Mouse (Mus musculus): ENCODE results near the gene Brd4. TPM values are rescaled to one million over a fixed set of nuclear protein-coding genes. Genes with fewer than 3 reads are reported as not detected.
"Not testable (repeated sequence)": the region's sequence is repeated elsewhere in the genome, so short reads cannot be mapped to it uniquely, and the experiment has no call there.

Brd4 gene
- polyA plus RNA-seq, 1 experiment from 2014 or later: 28.6 TPM

DNA sequence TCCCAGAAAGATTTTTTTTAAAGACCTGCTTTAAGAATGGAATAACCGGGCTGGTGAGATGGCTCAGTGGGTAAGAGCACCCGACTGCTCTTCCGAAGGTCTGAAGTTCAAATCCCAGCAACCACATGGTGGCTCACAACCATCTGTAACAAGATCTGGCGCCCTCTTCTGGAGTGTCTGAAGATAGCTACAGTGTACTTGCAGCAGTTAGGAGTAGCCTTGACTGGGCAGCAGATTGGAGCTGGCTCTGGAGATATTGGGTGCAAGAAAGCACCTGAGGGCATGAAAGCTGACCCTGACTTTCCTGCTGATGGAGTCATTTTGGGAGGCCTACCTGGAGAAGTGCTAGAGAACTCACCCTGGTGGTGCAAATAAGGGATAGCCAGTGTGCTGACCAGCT, 68.9 kb downstream of the Brd4 start:
- not testable (repeated sequence) for H3K9ac ChIP-seq (ENCODE audit: low read length); H3K4me3 ChIP-seq (ENCODE audit: low read depth, low read length); H3K27me3 ChIP-seq (ENCODE audit: control insufficient read depth, insufficient read depth, low read length); H3K9me3 ChIP-seq (ENCODE audit: control insufficient read depth, low read length); H3K4me2 ChIP-seq (replicated peaks; ENCODE audit: low read depth); DNase-seq (ENCODE audit: low spot score); H3K4me1 ChIP-seq (replicated peaks; ENCODE audit: control insufficient read depth, insufficient read depth); H3K27ac ChIP-seq (replicated peaks)
- peaks cover 31% of the 10 kb centered on the region for H3K36me3 ChIP-seq (ENCODE audit: control insufficient read depth, insufficient read depth, low read length)
- TF ChIP-seq CTCF (IDR thresholded peaks at IDR 0.05; ENCODE audit: low read depth): peak; percentile 58
- 0 out of 2 replicates have a peak, but pooled peaks have one; percentile 35 for ATAC-seq (ENCODE audit: low FRiP score, low TSS enrichment)
- 78% methylated on average over 4 of the region's 4 CpGs for WGBS

DNA sequence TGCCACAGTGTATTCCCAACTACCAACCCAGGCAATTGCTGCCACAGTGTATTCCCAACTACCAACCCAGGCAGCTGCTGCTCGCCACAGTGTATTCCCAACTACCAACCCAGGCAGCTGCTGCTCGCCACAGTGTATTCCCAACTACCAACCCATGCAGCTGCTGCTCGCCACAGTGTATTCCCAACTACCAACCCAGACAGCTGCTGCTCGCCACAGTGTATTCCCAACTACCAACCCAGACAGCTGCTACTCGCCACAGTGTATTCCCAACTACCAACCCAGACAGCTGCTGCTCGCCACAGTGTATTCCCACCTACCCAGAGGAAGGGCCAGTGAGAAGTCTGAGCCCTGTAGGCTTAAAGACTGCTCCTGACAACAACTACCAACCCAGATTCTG, 73.0 kb downstream of the Brd4 start:
- not testable (repeated sequence) for DNase-seq (ENCODE audit: low spot score); H3K4me3 ChIP-seq (ENCODE audit: low read depth, low read length); H3K9me3 ChIP-seq (ENCODE audit: control insufficient read depth, low read length); H3K9ac ChIP-seq (ENCODE audit: low read length); H3K4me1 ChIP-seq (replicated peaks; ENCODE audit: control insufficient read depth, insufficient read depth); ATAC-seq (ENCODE audit: low FRiP score, low TSS enrichment); H3K27me3 ChIP-seq (ENCODE audit: control insufficient read depth, insufficient read depth, low read length); H3K4me2 ChIP-seq (replicated peaks; ENCODE audit: low read depth); H3K27ac ChIP-seq (replicated peaks)
- 86% methylated on average over 6 of the region's 6 CpGs for WGBS
- peaks cover 37% of the 10 kb centered on the region for H3K36me3 ChIP-seq (ENCODE audit: control insufficient read depth, insufficient read depth, low read length)

DNA sequence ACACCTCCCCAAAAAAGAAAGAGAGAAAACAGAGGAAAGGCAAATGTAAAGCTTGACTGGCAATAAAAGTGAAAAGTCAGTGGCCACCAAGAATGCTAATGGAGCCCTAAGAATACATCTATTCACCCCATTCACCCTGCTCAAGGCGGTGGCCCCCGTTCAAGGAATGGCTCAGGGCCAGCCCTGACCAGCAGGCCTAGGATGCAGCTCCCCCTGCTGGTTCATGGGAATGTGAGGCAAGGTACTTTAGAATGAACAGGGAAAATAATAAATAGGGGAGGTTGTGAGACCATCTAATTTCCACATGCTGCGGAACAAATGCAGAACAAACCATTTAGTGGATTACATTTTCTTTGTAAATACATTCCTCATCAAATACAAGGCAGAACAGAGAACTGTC, 74.8 kb downstream of the Brd4 start:
- Histone ChIP-seq H3K4me3 (ENCODE audit: low read depth, low read length) (no peak overlapping the region), H3K9ac (ENCODE audit: low read length) (no peak overlapping the region), H3K4me2 (replicated peaks; ENCODE audit: low read depth) (no peak overlapping the region), H3K27me3 (ENCODE audit: control insufficient read depth, insufficient read depth, low read length) (no peaks in the 10 kb centered on the region), H3K9me3 (ENCODE audit: control insufficient read depth, low read length) (no peaks in the 10 kb centered on the region), H3K27ac (replicated peaks) (0 out of 2 replicates have a peak overlapping the region, but pooled peaks have one; percentile 35), H3K4me1 (replicated peaks; ENCODE audit: control insufficient read depth, insufficient read depth) (no peaks in the 10 kb centered on the region), H3K36me3 (ENCODE audit: control insufficient read depth, insufficient read depth, low read length) (peaks cover 35% of the 10 kb centered on the region)
- peak; percentile 68 for DNase-seq (ENCODE audit: low spot score)
- TF ChIP-seq CTCF (IDR thresholded peaks at IDR 0.05; ENCODE audit: low read depth) (peak; percentile 96), EP300 (optimal IDR thresholded peaks at IDR 0.05) (no peak)
- no peak for ATAC-seq (ENCODE audit: low FRiP score, low TSS enrichment)
- 21% methylated on average over 3 of the region's 3 CpGs for WGBS

GRCm38 (mm10) chr17:32209144-32209543, 75.4 kb downstream of the Brd4 start:
- no peak overlapping the region for H3K4me2 ChIP-seq (replicated peaks; ENCODE audit: low read depth)
- whole genome bisulfite sequencing: 49% methylated on average over 6 of the region's 6 CpGs
- H3K9ac ChIP-seq (ENCODE audit: low read length): no peak overlapping the region
- H3K4me3 ChIP-seq (ENCODE audit: low read depth, low read length): no peak overlapping the region
- no peaks in the 10 kb centered on the region for H3K4me1 ChIP-seq (replicated peaks; ENCODE audit: control insufficient read depth, insufficient read depth)
- H3K36me3 ChIP-seq (ENCODE audit: control insufficient read depth, insufficient read depth, low read length): peaks cover 30% of the 10 kb centered on the region
- H3K27ac ChIP-seq (replicated peaks): peak overlapping the region; percentile 53; the same call in 1 of the 2 replicates
- peak; percentile 41; the same call in 1 of the 2 replicates for ATAC-seq (ENCODE audit: low FRiP score, low TSS enrichment)
- DNase-seq (ENCODE audit: low spot score): no peak
- TF ChIP-seq EP300 (optimal IDR thresholded peaks at IDR 0.05) (no peak), CTCF (IDR thresholded peaks at IDR 0.05; ENCODE audit: low read depth) (no peak)
- H3K9me3 ChIP-seq (ENCODE audit: control insufficient read depth, low read length): no peaks in the 10 kb centered on the region
- H3K27me3 ChIP-seq (ENCODE audit: control insufficient read depth, insufficient read depth, low read length): no peaks in the 10 kb centered on the region

DNA sequence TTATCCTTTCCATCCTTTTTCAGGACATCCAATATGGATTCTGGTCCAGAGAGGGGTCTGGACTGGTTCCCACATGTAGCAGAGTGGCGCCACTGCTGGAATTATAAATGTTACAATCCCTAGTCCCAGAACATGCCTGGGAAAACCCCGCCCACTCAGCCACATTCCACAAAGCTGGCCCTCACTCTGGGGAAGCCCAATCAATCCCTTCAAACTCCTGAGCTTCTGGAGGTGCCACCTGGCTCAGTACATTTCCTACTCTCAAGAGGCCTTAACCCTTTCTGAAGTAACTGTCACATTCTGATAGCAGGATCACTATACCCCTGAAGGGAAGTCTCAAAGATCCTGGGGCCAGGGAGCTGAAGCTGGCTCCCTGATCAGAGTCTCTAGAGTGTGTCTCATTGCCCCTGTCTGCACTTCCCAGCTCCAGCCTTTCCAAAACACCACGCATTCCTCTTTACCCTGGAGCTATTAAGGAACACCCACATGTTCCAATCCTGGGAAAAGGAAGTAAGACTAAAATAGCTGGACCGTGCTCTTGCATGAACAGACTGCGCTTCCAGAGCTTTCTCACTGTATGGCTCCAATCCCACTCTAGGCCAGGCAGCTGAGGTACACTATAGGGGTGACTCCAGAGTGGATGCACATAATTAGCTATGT, 76.8 kb downstream of the Brd4 start:
- Histone ChIP-seq H3K4me2 (replicated peaks; ENCODE audit: low read depth) (no peak overlapping the region), H3K9ac (ENCODE audit: low read length) (no peak overlapping the region), H3K27ac (replicated peaks) (peak overlapping the region; percentile 61; the same call in 1 of the 2 replicates), H3K36me3 (ENCODE audit: control insufficient read depth, insufficient read depth, low read length) (peaks cover 29% of the 10 kb centered on the region), H3K27me3 (ENCODE audit: control insufficient read depth, insufficient read depth, low read length) (no peaks in the 10 kb centered on the region), H3K4me3 (ENCODE audit: low read depth, low read length) (no peak overlapping the region), H3K9me3 (ENCODE audit: control insufficient read depth, low read length) (no peaks in the 10 kb centered on the region), H3K4me1 (replicated peaks; ENCODE audit: control insufficient read depth, insufficient read depth) (no peaks in the 10 kb centered on the region)
- DNase-seq (ENCODE audit: low spot score): no peak
- ATAC-seq (ENCODE audit: low FRiP score, low TSS enrichment): no peak
- WGBS: 49% methylated on average over 5 of the region's 5 CpGs
- TF ChIP-seq EP300 (optimal IDR thresholded peaks at IDR 0.05) (no peak), CTCF (IDR thresholded peaks at IDR 0.05; ENCODE audit: low read depth) (no peak)

DNA sequence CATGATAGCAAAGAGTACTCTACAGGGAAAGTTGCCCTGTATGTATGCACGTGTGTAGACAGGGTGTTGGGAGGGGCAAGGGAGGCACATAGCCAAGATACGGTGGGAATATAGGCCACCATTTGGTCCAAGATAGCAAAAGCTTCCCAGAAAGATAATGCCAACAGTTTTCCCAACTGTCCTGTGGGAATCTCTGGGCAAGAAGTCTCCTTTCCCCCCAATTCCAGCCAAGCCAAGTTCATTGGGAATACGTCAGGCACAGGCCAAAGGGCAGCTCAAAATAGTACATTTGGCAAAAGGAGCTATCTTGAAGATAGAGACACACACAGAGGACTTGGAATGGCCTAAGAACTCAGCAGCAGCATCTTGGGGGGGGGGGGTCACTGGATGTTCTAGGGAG, 79.2 kb downstream of the Brd4 start:
- Histone ChIP-seq H3K27me3 (ENCODE audit: control insufficient read depth, insufficient read depth, low read length) (no peaks in the 10 kb centered on the region), H3K27ac (replicated peaks) (no peak overlapping the region), H3K4me3 (ENCODE audit: low read depth, low read length) (no peak overlapping the region), H3K4me2 (replicated peaks; ENCODE audit: low read depth) (no peak overlapping the region), H3K36me3 (ENCODE audit: control insufficient read depth, insufficient read depth, low read length) (peaks cover 36% of the 10 kb centered on the region), H3K9ac (ENCODE audit: low read length) (no peak overlapping the region), H3K9me3 (ENCODE audit: control insufficient read depth, low read length) (no peaks in the 10 kb centered on the region), H3K4me1 (replicated peaks; ENCODE audit: control insufficient read depth, insufficient read depth) (no peaks in the 10 kb centered on the region)
- 78% methylated on average over 3 of the region's 3 CpGs for WGBS
- no peak for TF ChIP-seq CTCF (IDR thresholded peaks at IDR 0.05; ENCODE audit: low read depth)
- TF ChIP-seq EP300 (optimal IDR thresholded peaks at IDR 0.05): no peak
- DNase-seq (ENCODE audit: low spot score) (no peak), ATAC-seq (ENCODE audit: low FRiP score, low TSS enrichment) (no peak)
